Mouse (Mus musculus): ENCODE results near the gene Stoml1. TPM values are rescaled to one million over a fixed set of nuclear protein-coding genes. Genes with fewer than 3 reads are reported as not detected.

Gene Stoml1
- total and polyA plus RNA-seq, 3 experiments = 35.4 to 40.7 (median 35.4) TPM

- H3K36me3 ChIP-seq (replicated peaks in 1 of 2; ENCODE audit: control insufficient read depth in 1 of 2, insufficient read depth in 1 of 2, low read length in 1 of 2) = no peaks in the 10 kb centered on the region
- H3K27ac ChIP-seq (ENCODE audit: insufficient read depth, low read depth) = no peak overlapping the region
- H3K9me3 ChIP-seq (replicated peaks; ENCODE audit: low read length) = no peaks in the 10 kb centered on the region
- peak; percentile 96 for TF ChIP-seq RAD21 (IDR thresholded peaks at IDR 0.05; ENCODE audit: low read depth, low read length)
- no peak for TF ChIP-seq TBP (conservative IDR thresholded peaks at IDR 0.05; ENCODE audit: low read depth, low read length)
- TF ChIP-seq ZKSCAN1 (IDR thresholded peaks at IDR 0.05; ENCODE audit: borderline replicate concordance, low read depth, low read length) = no peak
- TF ChIP-seq CHD1 (IDR thresholded peaks at IDR 0.05; ENCODE audit: low read depth, low read length) = no peak
- 0 out of 2 replicates have a peak, but pooled peaks have one; percentile 48 for TF ChIP-seq MEF2A (IDR thresholded peaks at IDR 0.05; ENCODE audit: borderline replicate concordance, low read depth, low read length)
- no peak for TF ChIP-seq MAX (IDR thresholded peaks at IDR 0.05; ENCODE audit: low read length)
- no peak for TF ChIP-seq JUND (conservative IDR thresholded peaks at IDR 0.05; ENCODE audit: low read depth, low read length)
- TF ChIP-seq JUN (IDR thresholded peaks at IDR 0.05; ENCODE audit: insufficient read depth, low read depth, low read length) = no peak
- TF ChIP-seq BHLHE40 (IDR thresholded peaks at IDR 0.05; ENCODE audit: low read depth, low read length) = no peak
- no peak for TF ChIP-seq MAZ (IDR thresholded peaks at IDR 0.05; ENCODE audit: low read depth, low read length)
- TF ChIP-seq TCF12 (IDR thresholded peaks at IDR 0.05; ENCODE audit: low read depth, low read length) = no peak
- no peak for TF ChIP-seq CHD2 (IDR thresholded peaks at IDR 0.05; ENCODE audit: low read length)
- TF ChIP-seq HCFC1 (IDR thresholded peaks at IDR 0.05; ENCODE audit: low read depth, low read length) = no peak
- TF ChIP-seq E2F4 (IDR thresholded peaks at IDR 0.05; ENCODE audit: insufficient replicate concordance, low read depth, low read length) = no peak
- peak; percentile 87 to 95 for TF ChIP-seq CTCF (conservative IDR thresholded peaks at IDR 0.05 in 1 of 2, IDR thresholded peaks at IDR 0.05 in 1 of 2; ENCODE audit: low read depth in 2 of 2, low read length in 2 of 2)
- no peak for TF ChIP-seq ETS1 (conservative IDR thresholded peaks at IDR 0.05; ENCODE audit: low read depth, low read length)
- no peak for TF ChIP-seq PAX5 (IDR thresholded peaks at IDR 0.05; ENCODE audit: low read length)
- TF ChIP-seq ZC3H11A (IDR thresholded peaks at IDR 0.05; ENCODE audit: low read depth, low read length) = peak; percentile 56
- no peak for TF ChIP-seq POLR2A (IDR thresholded peaks at IDR 0.05; ENCODE audit: low read depth, low read length)
- TF ChIP-seq GABPA (IDR thresholded peaks at IDR 0.05; ENCODE audit: insufficient replicate concordance, low read depth, low read length) = no peak
- no peak for TF ChIP-seq POLR2AphosphoS2 (IDR thresholded peaks at IDR 0.05; ENCODE audit: low read depth, low read length)
- peak; percentile 96 for TF ChIP-seq SMC3 (IDR thresholded peaks at IDR 0.05; ENCODE audit: low read depth, low read length)
- no peak for TF ChIP-seq ZMIZ1 (IDR thresholded peaks at IDR 0.05; ENCODE audit: low read depth, low read length)
- TF ChIP-seq NRF1 (IDR thresholded peaks at IDR 0.05; ENCODE audit: low read depth, low read length) = no peak
- no peak for TF ChIP-seq EP300 (IDR thresholded peaks at IDR 0.05; ENCODE audit: low read length)
- no peak for TF ChIP-seq USF1 (IDR thresholded peaks at IDR 0.05; ENCODE audit: low read depth, low read length)
- no peak for TF ChIP-seq RCOR1 (conservative IDR thresholded peaks at IDR 0.05; ENCODE audit: low read depth, low read length)
- TF ChIP-seq IRF4 (IDR thresholded peaks at IDR 0.05; ENCODE audit: low read depth, low read length) = peak; percentile 27; the same call in 1 of the 2 replicates
- TF ChIP-seq MXI1 (IDR thresholded peaks at IDR 0.05; ENCODE audit: low read depth, low read length) = no peak
- peak; percentile 61 for TF ChIP-seq ELF1 (IDR thresholded peaks at IDR 0.05; ENCODE audit: low read depth, low read length)
- no peak for TF ChIP-seq ZNF384 (IDR thresholded peaks at IDR 0.05; ENCODE audit: low read depth, low read length)
- no peak for TF ChIP-seq UBTF (IDR thresholded peaks at IDR 0.05; ENCODE audit: low read depth, low read length)
- TF ChIP-seq KAT2A (IDR thresholded peaks at IDR 0.05; ENCODE audit: insufficient replicate concordance, low read length) = no peak
- no peak for TF ChIP-seq NELFE (IDR thresholded peaks at IDR 0.05; ENCODE audit: low read depth, low read length)
- TF ChIP-seq MAFK (IDR thresholded peaks at IDR 0.05; ENCODE audit: insufficient replicate concordance, low read length) = peak; percentile 21; the same call in 1 of the 2 replicates
- TF ChIP-seq MYC (IDR thresholded peaks at IDR 0.05; ENCODE audit: low read depth, low read length) = 0 out of 2 replicates have a peak, but pooled peaks have one; percentile 31
- 0 out of 2 replicates have a peak, but pooled peaks have one; percentile 4 for TF ChIP-seq USF2 (conservative IDR thresholded peaks at IDR 0.05; ENCODE audit: low read depth, low read length)
- no peak for TF ChIP-seq SIN3A (IDR thresholded peaks at IDR 0.05; ENCODE audit: low read length)
- in situ Hi-C loops (cut with MboI; ENCODE audit: low pct_ligation_motif_present, low pct_unique_long_range_greater_than_20kb, low sequenced_read_pairs) (loop anchor here (5.0 kb wide), 1 partner anchor 33 kb away; the partner anchor contains the start of gene Pml), dilution Hi-C loops (cut with MboI; ENCODE audit: extremely low pct_ligation_motif_present, extremely low pct_unique_long_range_greater_than_20kb, low sequenced_read_pairs) (no loop called here)
- H3K9ac ChIP-seq (ENCODE audit: insufficient read depth, low read depth) = no peak overlapping the region
- H3K79me2 ChIP-seq (replicated peaks; ENCODE audit: control insufficient read depth, extremely low read depth, insufficient read depth, poor library complexity, severe bottlenecking) = no peaks in the 10 kb centered on the region
- H3K4me3 ChIP-seq (replicated peaks in 1 of 3; ENCODE audit: low read depth in 2 of 3, low read length in 2 of 3, poor library complexity in 1 of 3) = no peak overlapping the region
- no peaks in the 10 kb centered on the region for H3K27me3 ChIP-seq (replicated peaks)
- DNase-seq (ENCODE audit: extremely low read depth) = peak; percentile 96
- H3K4me2 ChIP-seq (ENCODE audit: insufficient read depth, low read depth, poor library complexity, severe bottlenecking) = no peak overlapping the region
- peaks cover 13 to 45% of the 10 kb centered on the region in 2 experiments for H3K4me1 ChIP-seq (ENCODE audit: control insufficient read depth in 1 of 2, insufficient read depth in 2 of 2)
These were observed 27.5 kb downstream of the Stoml1 start for GRCm38 (mm10) chr9:58280259-58281109.
